Mouse (Mus musculus): ENCODE measurements at regions not wholly inside any gene's neighbourhood (a gene's known extent, or its start where the extent isn't known, plus 50 kb on each side); places are given as distances from the start of the nearest gene placed in this dataset.

DNA sequence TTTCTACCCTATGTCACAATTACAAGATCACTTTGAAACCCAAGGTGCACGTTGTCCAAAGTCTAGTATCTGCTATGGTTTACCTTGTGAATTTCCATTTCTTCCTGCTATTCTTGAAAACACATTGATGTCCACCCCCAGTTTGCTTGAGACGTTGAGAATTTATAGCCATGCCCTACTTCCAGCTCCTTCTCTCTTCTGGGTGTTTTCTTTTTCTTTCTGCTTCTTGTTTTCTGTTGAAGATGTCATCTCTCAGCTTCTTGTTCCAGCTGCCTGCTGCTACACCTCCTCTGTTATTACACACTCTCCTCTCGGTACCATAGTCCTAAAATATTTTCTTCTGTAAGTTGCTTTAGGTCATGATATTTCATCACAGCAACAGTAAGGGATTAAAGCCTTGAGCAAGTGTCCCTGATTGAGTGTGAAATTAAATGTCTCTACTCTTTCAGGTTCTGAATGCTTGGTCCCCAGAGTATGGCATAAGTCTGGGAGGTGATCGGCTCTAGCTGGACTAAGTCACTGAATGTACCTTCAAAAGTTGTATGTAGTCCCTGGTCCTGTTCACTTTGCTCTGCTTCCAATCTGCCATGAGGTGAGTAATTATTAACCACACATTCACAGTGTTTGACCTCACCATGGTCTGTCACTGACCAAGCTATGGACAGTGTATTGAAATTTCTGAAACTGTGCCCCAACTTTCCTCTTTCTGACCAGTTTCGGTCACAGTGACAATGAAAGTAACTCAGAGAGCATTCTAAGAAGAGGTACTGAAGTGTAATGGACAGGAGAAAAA lies 718.1 kb downstream of the Epm2a start:
- no peak for DNase-seq (ENCODE audit: low read depth)

DNA sequence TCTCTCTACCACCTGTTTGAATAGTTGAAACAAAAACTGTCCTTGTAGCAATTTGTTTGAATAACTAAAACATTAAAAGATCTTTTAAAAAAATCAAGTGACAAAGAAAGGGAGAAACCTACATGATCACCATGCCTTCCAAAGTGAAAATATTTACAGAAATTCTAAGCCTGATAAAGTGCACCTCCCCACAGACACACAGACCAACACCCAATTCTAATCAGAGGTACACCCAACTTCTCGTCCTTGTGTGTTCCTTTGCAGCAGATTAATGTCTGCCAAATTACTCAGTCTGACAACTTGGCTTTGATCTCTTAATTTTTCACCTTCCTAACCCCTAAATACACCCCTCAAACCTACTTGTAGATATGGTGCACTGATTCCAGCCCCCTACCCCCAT lies 719.1 kb downstream of the Epm2a start:
- DNase-seq (ENCODE audit: low read depth), result no peak

DNA sequence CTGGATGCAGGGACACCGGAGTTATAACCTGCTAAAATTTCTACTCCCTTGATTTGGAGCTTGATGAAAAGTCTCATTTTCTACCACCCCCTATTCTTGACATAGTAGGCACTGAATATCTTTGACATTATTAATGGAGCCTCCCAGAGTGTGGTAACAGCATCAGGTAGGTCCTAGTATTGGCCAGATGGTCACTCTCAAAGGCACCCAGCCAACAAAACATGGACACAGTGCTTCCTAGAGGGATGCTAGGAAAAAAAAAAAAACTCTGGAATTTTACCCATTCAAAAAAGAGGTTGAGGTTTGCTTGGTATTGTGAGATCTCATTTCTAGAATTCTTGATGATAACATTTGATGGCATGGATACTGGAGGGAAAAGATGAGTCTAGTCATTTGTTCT lies 740.8 kb downstream of the Epm2a start:
- no peak for DNase-seq (ENCODE audit: low read depth)

DNA sequence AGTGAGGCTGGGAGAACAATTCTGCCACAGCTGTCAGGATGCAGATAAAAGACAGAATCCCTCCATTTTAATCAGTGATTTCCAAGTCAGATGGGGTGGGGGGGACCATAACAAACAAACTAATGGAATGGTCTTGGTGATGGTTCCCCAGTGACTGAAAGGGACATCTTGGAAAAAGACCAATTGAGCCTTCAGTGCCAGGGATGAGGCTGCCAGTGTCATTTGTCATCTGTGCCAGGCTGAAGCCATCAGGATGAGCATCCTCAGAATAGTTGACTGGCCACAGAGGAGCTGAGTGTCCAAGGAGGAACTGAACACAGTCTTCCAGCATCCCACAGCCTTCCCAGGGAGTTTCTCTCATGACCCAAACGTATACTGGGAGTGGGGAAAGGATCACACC lies 749.3 kb downstream of the Epm2a start:
- no peak for DNase-seq (ENCODE audit: low read depth)

DNA sequence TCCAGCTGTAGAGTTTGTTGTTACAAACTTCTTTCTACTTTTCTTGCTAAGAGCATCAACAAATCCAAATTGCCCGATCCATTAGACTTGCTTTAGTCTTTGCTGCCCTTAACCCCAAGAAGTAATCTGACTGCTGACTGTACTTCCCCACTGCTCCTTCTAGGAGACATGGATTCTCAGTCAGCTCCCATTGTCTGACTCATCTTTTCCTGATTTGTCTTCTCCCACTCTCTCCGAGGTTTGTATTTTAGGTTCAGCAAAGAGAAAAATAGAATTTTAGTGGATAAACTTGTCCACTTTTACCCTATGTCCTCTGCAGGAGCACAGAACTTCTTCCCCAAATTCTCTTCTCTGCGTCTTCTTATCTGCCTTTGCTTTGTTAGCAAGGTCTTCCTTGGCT lies 753.5 kb downstream of the Epm2a start:
- DNase-seq (ENCODE audit: low read depth), result no peak

DNA sequence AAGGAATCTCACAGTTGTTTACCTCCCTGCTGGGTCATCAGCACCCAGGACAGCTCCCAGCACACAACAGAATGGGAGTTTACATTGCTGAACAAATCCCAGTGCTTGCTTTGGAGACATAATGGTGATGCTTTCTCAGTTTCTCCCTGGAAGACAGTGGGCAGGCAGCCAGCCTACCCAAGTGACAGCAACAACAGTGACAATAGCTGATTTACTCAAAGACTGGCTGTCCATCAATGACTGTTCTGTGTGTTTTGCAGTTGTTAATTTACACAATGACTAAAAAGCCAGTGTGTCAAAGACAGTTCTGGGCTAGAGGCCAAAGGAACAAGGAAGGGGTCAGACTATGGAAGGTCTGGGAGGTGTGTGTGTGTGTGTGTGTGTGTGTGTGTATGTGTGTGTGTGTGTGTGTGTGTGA lies 762.2 kb downstream of the Utrn start:
- peak; percentile 87 for DNase-seq (ENCODE audit: low read depth)

DNA sequence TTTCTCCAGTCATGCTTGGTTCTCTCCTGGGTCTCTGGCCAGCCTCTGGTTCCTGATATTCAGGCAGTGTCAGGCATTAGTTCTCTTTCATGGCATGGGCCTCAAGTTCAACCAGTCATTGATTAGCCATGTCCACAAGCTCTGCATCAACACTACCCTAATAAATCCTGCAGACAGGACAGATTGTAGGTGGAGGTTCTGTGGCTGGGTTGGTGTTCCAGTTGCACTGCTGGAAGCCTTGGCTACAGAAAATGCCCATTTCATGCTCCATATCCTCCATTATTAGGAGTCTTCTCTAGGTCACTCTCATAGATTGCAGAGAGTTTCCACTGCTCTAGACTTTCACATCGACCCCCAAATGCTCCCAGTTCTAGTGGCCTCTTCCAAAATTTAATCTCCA lies 757.4 kb downstream of the Utrn start:
- DNase-seq (ENCODE audit: low read depth), result no peak

DNA sequence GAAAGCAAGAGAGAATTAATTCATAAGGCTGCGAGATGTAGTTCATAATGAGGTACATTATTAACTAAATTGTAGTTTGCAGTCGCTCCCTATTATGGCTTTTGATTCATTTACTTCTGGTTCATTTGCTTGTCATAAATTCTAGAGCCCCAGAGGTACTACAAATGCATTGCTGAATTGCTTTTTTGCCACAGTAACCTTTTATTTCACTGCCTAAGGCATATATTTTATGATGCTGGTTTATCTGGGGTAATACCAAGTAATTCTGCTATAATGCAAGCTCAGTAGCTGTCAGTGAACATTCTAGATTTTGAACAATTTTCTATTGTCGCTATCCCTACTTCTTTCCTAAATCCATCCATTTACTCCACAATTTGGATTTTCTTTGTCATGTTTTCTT lies 753.4 kb downstream of the Utrn start:
- DNase-seq (ENCODE audit: low read depth), result no peak

DNA sequence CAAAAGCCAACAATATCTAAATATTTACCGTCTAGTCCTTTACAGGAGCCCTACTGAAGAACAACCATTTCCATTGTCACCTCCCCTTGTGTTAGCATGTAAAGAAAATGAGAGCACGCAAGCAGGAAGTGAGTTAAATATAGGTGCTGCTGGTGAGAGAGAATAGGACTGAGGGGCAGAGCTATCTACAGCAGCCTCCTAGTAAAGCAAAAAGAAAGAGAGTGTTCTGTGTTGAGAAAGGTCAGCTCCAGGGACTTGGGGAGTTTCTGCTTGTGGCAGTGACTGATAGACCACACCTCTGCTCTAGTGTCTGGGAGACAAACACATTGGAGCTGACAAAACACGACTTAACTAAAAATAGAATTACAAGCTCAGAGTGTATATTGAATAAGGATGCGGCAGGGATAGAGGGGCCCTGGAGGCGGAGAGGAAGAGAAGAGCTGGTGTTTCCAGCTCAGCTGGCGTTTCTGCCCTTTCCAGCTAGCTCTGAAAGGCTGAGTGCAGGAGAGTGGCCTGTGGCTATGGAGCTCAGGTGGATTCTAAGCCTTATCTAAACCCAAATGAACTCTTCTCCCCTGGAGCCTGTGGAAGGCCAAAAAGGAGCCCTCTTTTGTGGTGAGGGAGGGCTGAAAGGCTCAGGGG lies 752.4 kb downstream of the Utrn start:
- DNase-seq (ENCODE audit: low read depth), result no peak

DNA sequence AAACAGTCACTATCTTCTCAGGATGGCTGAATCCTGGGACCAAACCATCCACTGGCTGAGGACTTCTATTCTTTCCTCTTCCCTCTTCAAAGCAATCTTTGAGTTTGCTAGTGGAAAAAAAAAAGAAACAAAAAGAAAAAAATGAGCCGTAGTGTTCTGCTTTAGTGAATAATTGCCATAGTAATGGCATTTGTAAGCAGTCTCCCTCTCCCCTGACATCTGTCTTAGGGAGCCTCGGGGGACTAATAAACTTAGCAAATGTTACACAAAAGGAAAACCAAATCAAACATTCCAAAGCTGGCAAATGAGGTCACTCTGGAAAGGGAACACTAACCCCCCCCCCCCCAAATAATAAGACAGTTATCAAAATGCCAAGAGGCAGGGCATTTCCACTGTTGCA lies 744.9 kb downstream of the Utrn start:
- DNase-seq (ENCODE audit: low read depth), result peak; percentile 15

DNA sequence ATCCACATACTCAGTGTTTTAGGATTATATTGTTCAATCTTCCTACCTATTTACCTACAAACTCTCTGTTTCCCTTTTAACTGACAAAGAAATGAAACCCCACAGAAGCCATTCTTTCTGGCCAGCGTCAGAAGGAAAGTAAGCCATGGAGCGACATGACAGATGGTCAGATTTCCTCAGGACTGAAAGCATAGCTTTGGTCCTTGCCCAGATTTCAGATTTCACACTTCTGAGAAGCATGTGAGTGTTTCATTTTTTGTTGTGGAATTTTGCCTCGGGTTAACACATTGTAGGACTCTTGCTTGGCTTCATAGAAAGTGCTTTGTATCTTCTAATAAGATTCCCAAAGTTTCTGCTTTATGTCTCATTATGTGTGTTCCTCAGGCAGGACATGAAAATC lies 739.7 kb downstream of the Utrn start:
- no peak for DNase-seq (ENCODE audit: low read depth)

DNA sequence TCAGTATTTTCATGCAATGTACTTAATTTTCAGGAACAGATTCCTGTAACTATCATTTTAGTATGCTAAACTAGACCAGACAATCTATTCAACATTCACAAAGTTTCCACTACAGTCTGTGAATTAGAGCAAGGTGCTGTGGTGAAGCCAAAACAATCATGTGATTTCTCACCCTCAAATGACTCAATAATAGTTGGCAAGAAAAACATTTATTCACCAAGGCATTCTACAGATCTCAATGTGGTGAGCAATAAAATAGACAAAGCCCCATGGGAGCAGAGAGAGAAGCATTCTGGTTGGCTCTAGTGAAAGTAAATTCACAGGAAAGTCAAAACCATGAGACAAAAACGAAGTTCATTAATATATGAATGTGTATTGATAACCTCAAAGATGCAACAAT lies 724.5 kb downstream of the Utrn start:
- peak; percentile 82 for DNase-seq (ENCODE audit: low read depth)

DNA sequence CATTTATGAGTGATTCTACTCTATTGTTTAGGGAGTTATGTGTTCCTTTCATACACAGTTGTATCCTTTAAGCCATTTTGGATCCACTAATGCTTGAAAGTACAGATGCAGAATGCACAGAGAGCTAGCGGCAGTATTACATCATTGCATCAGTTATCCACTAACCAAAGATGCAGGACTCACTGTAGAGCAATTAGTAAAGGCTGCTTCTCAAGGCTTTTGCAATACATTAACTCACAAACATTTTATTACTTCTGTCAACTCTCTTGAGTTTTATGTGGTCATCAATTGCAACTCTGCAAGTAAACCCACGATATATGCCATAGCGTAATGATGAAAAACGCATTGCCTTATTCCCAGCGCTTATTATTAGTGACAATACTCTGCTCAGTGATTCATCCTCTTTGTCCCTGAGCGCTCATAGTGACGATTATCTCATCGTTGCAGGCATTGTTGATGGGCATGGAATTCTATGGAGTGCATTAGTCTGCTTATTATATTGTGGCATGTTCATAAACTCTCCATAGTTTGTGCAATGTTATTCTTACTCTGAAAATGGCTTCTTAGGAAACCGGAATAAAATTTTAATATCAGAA lies 722.1 kb downstream of the Utrn start:
- no peak for DNase-seq (ENCODE audit: low read depth)

DNA sequence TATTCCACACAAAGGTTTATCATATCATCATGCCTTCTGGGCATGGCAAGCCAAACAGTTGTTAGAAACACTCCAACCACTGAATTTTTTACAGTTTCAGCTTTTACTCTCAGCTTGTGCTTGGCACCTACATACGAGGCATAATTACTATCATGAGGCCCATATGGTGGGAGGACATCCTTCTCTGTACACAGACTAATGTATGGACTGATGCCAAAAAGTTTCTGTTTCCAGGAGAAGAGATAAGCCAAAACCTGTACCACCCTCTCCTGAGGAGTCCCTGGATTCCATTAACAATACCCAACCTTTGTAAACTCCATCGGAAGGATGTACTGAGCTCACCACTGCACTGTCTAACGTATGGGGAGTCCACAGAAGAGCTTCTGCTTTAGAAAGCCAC lies 698.9 kb downstream of the Utrn start:
- no peak for DNase-seq (ENCODE audit: low read depth)

DNA sequence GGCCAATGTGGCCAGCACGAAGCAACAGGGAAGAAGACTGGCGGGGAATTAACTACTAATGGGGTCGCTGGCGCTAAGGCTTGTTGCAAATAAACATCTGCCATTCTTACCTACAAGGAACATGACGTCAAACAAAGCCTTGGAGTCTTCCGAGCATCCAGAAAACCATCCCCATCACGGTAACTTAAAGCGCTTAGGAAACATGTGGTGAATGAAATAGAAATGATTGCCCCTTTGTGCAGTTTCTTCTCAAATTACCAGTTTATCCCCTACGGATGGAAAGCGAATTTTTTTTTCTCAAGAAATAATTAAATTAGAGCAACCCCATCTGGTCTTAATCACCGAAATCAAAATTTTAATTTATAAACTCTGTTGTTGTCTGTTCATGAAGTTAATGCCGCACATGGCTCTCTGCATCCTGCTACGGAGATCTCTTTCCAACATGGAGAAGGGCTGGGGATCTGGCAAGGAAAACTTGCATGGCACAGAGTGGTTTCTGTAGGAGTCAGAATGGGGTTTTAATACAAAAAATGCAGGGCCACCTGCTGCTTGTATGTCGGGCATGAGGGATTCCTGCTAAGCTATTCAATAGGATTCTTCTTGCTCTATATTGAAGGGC lies 694.9 kb downstream of the Utrn start:
- DNase-seq (ENCODE audit: low read depth), result no peak

DNA sequence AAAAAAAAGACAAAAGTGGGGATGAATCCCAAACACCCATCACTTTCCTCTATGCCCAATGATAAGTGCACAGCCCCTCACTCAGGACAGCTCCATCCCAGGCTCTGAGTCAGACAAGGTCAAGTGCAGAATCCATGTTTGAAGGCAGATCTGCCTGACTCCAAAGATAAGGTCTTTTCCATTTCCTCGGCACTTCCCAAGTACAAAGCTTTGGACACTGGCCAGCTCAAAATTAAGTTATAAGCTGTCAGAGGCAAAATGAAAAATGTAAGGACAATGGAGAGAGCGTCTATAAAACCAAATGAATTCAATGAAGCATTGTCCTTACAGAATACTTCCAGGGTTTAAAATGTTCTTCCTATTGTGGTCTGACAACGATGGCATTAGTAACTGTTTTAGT lies 694.0 kb downstream of the Utrn start:
- no peak for DNase-seq (ENCODE audit: low read depth)

DNA sequence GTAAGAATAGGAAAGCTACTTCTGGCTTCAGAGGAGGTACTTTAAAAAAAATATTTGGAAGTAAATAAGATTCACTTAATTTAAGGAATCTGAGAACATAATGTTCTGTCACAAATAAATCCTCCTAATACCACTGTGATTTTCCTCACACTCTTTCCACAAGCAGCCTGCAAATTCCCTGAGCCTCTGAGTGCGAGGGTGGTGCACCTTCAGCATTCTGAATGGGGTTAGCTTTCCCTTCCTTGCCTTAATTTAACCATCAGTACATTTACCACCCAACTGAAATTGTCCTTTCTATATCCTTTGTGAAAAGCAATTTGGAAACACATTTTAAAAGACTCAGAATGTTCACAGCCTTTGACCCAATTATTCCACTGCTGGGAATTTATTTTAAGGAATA lies 691.7 kb downstream of the Utrn start:
- no peak for DNase-seq (ENCODE audit: low read depth)

DNA sequence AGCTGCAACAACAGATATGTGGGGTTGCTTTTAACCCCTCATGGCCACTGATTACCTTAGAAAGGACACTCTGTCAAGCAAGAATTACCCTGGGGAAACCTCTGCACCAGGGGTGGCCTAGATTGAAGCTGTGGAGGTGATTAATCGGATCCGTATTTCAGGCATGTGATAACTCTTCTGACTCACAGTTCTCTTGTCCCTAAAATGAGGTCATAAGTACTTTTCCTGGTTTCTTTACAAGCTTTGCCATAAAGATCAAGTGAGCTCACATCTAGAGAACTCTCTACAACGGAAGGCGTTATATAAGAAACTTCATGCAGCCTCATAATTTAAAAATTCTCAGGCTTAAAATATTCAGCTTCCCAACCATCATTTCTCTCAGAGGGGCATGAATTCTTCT lies 688.2 kb downstream of the Utrn start:
- DNase-seq (ENCODE audit: low read depth), result peak; percentile 52

DNA sequence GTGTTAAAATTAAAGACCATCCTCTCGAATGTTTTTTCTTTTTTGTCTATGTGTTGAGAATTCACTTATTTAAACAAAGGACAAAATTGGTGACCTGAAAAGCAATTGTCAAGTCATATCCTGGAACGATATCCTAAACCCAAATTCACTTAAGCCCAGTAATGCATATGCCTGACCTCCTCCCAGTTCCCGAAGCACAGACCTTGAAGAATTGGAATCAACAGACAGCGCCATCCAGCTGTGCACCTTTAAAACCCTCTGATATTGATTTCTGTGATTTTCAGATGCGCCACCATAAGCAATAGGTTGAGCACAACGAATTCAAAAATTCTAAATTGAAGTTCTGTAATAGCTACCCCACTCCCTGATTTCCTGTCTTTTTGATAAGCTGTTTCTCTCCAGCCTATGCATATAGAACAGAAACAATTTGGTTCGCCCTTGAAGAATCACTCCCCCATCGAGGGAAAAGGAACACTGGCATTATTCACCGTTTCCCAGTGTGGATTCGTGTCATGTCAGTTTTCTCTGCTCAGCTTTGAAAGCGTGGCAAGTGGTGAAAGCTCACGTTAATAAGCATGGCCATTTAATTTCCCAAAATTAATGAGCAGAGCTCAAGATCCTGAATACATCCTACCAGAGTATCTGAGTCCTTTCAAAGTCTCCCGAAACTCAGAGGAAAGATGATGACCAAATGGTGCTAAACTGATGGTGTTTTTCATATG lies 682.1 kb downstream of the Utrn start:
- no peak for DNase-seq (ENCODE audit: low read depth)

DNA sequence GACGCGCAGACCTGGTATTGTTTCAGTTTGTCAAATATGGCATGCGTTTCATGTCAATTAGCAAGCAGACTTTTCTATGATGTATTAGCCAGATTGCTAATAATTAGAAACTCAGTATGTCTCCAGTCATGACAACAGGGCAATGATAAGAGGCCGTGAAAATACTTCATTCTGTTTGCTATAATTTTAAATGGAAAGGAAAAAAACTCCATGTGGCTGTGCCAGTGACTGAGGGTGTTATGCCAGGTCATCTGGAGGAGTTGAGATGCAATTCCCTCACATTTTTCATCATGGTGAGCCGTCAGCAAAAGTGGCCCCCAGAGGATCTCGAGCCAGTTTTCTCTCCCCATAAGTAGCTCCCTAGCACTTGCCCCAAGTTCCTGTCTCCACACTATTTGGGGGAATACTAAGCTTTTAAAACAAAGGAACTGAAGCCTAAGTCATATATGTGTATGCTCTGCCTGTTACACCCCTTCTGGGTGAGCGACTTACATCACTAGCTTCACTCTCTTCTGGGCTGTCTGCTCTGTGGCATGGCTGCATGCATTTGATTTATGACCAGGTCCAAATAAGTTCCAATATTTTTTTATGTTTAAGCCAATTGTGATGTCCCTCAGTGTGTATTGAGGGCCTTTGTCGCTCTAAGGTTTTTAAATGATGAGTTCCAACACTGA lies 681.4 kb downstream of the Utrn start:
- no peak for DNase-seq (ENCODE audit: low read depth)

DNA sequence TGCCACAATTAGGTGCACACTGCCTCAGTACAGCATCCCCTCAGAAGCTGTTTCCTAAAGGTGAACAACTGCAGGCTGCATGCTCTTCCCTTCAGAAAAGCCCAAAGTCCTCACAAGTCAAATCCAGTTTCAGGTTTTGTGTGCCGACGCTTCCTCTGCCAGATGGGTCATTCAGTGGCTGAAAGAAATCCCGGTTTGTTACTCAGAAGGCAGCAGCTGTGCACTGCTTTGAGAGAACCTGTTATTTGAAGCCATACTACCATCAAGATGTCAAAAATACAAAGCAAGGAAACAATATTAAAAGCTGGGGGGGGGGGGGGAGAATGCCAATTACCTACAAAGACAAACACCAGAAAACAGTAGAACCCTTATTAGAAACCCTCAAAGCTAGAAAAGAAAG lies 678.7 kb downstream of the Utrn start:
- no peak for DNase-seq (ENCODE audit: low read depth)

DNA sequence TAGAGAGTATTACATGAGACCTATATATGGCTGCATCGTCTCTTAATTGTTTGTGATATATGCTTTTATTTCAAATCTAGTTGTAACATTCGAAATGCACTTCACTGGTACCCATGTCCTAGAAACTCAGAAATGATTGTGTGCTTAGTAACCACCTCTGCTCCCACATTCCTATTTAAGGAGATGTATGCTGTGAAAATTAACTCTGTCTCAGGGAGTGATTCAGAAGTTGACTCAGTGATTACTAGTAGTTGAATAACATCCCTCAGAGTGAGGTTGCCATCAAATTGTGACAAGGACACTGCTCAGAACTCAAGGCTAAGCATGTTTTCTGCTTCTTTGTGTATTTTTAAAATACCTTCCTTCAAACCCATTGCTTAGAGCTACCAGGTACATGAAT lies 661.9 kb downstream of the Utrn start:
- peak; percentile 32 for DNase-seq (ENCODE audit: low read depth)
